Mouse (Mus musculus) thymus, adult 2 months (tissue): Measurements from ENCODE around the gene Spag8. TPM values are rescaled to one million over a fixed set of nuclear protein-coding genes. Genes with fewer than 3 reads are reported as not detected.

Experiments used
- DNase-seq: peaks from one replicate; pipeline ENCODE4 v3.0.0; 2021
- H3K27ac ChIP-seq: fragments of 200-500 bp; 2 replicates; pipeline ENCODE4 v1.5.1; 2012; ENCODE audit warnings: low read length, control low read depth; ENCODE audit not compliant: control insufficient read depth, insufficient read depth
- H3K27me3 ChIP-seq: fragments of 200-500 bp; 2 replicates; pipeline ENCODE4 v1.6.1; 2012; ENCODE audit warnings: mild to moderate bottlenecking, low read length, moderate library complexity, mixed read lengths; ENCODE audit not compliant: control insufficient read depth, insufficient read depth
- H3K36me3 ChIP-seq: fragments of 200-500 bp; 2 replicates; pipeline ENCODE4 v1.6.1; 2012; ENCODE audit warnings: mild to moderate bottlenecking, low read length, moderate library complexity; ENCODE audit not compliant: control insufficient read depth, insufficient read depth
- H3K4me1 ChIP-seq: fragments of 200-500 bp; replicated peaks from 2 replicates; pipeline ENCODE4 v1.6.1; 2012; ENCODE audit warnings: low read length; ENCODE audit not compliant: control insufficient read depth, insufficient read depth
- H3K4me3 ChIP-seq: fragments of 200-500 bp; 2 replicates; pipeline ENCODE4 v1.5.1; 2012; ENCODE audit warnings: mild to moderate bottlenecking, low read length, control low read depth, moderate library complexity; ENCODE audit not compliant: control insufficient read depth, insufficient read depth
- CTCF ChIP-seq: fragments of 200-500 bp; IDR thresholded peaks from 2 replicates; pipeline ENCODE4 v1.5.1; 2012; ENCODE audit warnings: mild to moderate bottlenecking, control low read depth, low read length, moderate library complexity, borderline replicate concordance; ENCODE audit not compliant: control insufficient read depth, poor library complexity, insufficient read depth; ENCODE audit errors: extremely low read depth
- POLR2A ChIP-seq: fragments of 200-500 bp; IDR thresholded peaks from 2 replicates; pipeline ENCODE4 v1.6.1; 2012; ENCODE audit warnings: mild to moderate bottlenecking, low read length, control low read depth, moderate library complexity; ENCODE audit not compliant: control insufficient read depth, poor library complexity, insufficient read depth; ENCODE audit errors: extremely low read depth
- WGBS: fragments of 180-500 bp; shearing (Covaris S2); methylation state at CpG from one replicate; pipeline ENCODE4 v1.1.7; 2018; 5-methylcytosine and 5-hydroxymethylcytosine counted together
- polyA plus RNA-seq: library from polyadenylated mRNA; depleted of rRNA; stranded (reverse); fragments of >200 nt; gene quantifications from 2 replicates; pipeline ENCODE4 v1.2.3, GENCODE M21; 2012; rRNA removed

The Spag8 gene
- polyA plus RNA-seq, 1 experiment = 1.00 TPM

- TF ChIP-seq POLR2A (no peak), CTCF (no peak)
- DNase-seq = no peak
- Histone ChIP-seq H3K36me3 (no peaks in the 10 kb centered on the region), H3K4me3 (no peak overlapping the region), H3K27me3 (no peaks in the 10 kb centered on the region), H3K27ac (no peak overlapping the region), H3K4me1 (no peaks in the 10 kb centered on the region)
- 60% methylated on average over 9 of the region's 9 CpGs for WGBS
These were observed 48.4 kb downstream of the Spag8 start for GRCm38 (mm10) chr4:43604751-43605685.

- WGBS = 74% methylated on average over 3 of the region's 3 CpGs
- H3K36me3 ChIP-seq = no peaks in the 10 kb centered on the region
- H3K27me3 ChIP-seq = no peaks in the 10 kb centered on the region
- H3K4me3 ChIP-seq = no peak overlapping the region
- TF ChIP-seq POLR2A = no peak
- TF ChIP-seq CTCF = no peak
- no peaks in the 10 kb centered on the region for H3K4me1 ChIP-seq
- H3K27ac ChIP-seq = no peak overlapping the region
- no peak for DNase-seq
These were observed 49.3 kb downstream of the Spag8 start for GRCm38 (mm10) chr4:43604099-43604498.

Other genes with a start within 250 kb of the Spag8 start
- gene Fam166b, start 224.5 kb downstream of the Spag8 start, polyA plus RNA-seq = 0.22 and 0.42 TPM in 2 replicates
- gene Tesk1, start 211.7 kb downstream of the Spag8 start, polyA plus RNA-seq = 66.6 and 67.5 TPM in 2 replicates
- 9.8 and 10.8 TPM in 2 replicates for gene Cd72, start 199.0 kb downstream of the Spag8 start, polyA plus RNA-seq
- gene Sit1, start 169.9 kb downstream of the Spag8 start, polyA plus RNA-seq = 187 and 239 TPM in 2 replicates
- gene Ccdc107, start 160.7 kb downstream of the Spag8 start, polyA plus RNA-seq = 330 and 367 TPM in 2 replicates
- gene Arhgef39, start 153.9 kb downstream of the Spag8 start, polyA plus RNA-seq = 105 and 108 TPM in 2 replicates
- 2.5 and 2.9 TPM in 2 replicates for gene Car9, start 146.6 kb downstream of the Spag8 start, polyA plus RNA-seq
- gene Tpm2, start 129.8 kb downstream of the Spag8 start, polyA plus RNA-seq = 10.7 and 12.1 TPM in 2 replicates
- gene Creb3, start 91.3 kb downstream of the Spag8 start, polyA plus RNA-seq = 64.6 and 80.2 TPM in 2 replicates
- 225 and 254 TPM in 2 replicates for gene Tln1, start 90.9 kb downstream of the Spag8 start, polyA plus RNA-seq
- gene Rgp1, start 74.9 kb downstream of the Spag8 start, polyA plus RNA-seq = 99.6 and 114 TPM in 2 replicates
- 85.4 and 87.0 TPM in 2 replicates for gene Gba2, start 74.7 kb downstream of the Spag8 start, polyA plus RNA-seq
- gene Msmp, start 69.1 kb downstream of the Spag8 start, polyA plus RNA-seq = not detected in 2 replicates
- gene Npr2, start 21.7 kb downstream of the Spag8 start, polyA plus RNA-seq = 5.2 and 6.3 TPM in 2 replicates
- 28.8 and 41.5 TPM in 2 replicates for gene Hint2, start 2.9 kb upstream of the Spag8 start, polyA plus RNA-seq
- 9.0 and 10.0 TPM in 2 replicates for gene Tmem8b, start 15.4 kb upstream of the Spag8 start, polyA plus RNA-seq
- gene Fam221b, start 15.6 kb upstream of the Spag8 start, polyA plus RNA-seq = 0.03 TPM in 1 of 2 replicates, not detected in the other
- not detected in 2 replicates for gene Olfr70, start 47.2 kb upstream of the Spag8 start, polyA plus RNA-seq
- not detected in 2 replicates for gene Olfr71, start 56.7 kb upstream of the Spag8 start, polyA plus RNA-seq
- gene Hrct1, start 73.6 kb upstream of the Spag8 start, polyA plus RNA-seq = 1.2 and 1.8 TPM in 2 replicates
- gene Spaar, start 76.4 kb upstream of the Spag8 start, polyA plus RNA-seq = 0.64 and 0.96 TPM in 2 replicates
- gene Olfr159, start 117.4 kb upstream of the Spag8 start, polyA plus RNA-seq = not detected in 2 replicates
- gene Olfr156, start 170.3 kb upstream of the Spag8 start, polyA plus RNA-seq = not detected in 2 replicates
- gene Olfr157, start 186.6 kb upstream of the Spag8 start, polyA plus RNA-seq = 0.01 and 0.11 TPM in 2 replicates
- not detected in 2 replicates for gene Olfr155, start 198.0 kb upstream of the Spag8 start, polyA plus RNA-seq
- gene Reck, start 221.9 kb upstream of the Spag8 start, polyA plus RNA-seq = 2.8 and 3.3 TPM in 2 replicates